Mouse (Mus musculus) midbrain, embryonic 12.5 days (tissue): ENCODE data around the gene Sec24d. TPM values are rescaled to one million over a fixed set of nuclear protein-coding genes. Genes with fewer than 3 reads are reported as not detected.

Experiments used
- polyA plus RNA-seq: library from polyadenylated mRNA; unstranded; fragments of >200 nt; fragmentation: Nextera tagmentation; extraction: Ambion mirVana; gene quantifications from 2 replicates; pipeline ENCODE4 v1.2.1, GENCODE M21; 2016

Gene Sec24d
- polyA plus RNA-seq, 1 experiment from 2014 or later = 23.4 TPM

Other genes with a start within 250 kb of the Sec24d start
- not detected in 2 replicates for gene Myoz2, start 232.4 kb upstream of the Sec24d start, polyA plus RNA-seq
- 4.7 and 5.4 TPM in 2 replicates for gene Synpo2, start 31.3 kb upstream of the Sec24d start, polyA plus RNA-seq
- gene Mettl14, start 118.7 kb downstream of the Sec24d start, polyA plus RNA-seq = 37.5 and 38.2 TPM in 2 replicates
- gene Prss12, start 179.5 kb downstream of the Sec24d start, polyA plus RNA-seq = 8.4 and 13.9 TPM in 2 replicates